Mouse (Mus musculus): ENCODE measurements around the gene Scd2.

DNA sequence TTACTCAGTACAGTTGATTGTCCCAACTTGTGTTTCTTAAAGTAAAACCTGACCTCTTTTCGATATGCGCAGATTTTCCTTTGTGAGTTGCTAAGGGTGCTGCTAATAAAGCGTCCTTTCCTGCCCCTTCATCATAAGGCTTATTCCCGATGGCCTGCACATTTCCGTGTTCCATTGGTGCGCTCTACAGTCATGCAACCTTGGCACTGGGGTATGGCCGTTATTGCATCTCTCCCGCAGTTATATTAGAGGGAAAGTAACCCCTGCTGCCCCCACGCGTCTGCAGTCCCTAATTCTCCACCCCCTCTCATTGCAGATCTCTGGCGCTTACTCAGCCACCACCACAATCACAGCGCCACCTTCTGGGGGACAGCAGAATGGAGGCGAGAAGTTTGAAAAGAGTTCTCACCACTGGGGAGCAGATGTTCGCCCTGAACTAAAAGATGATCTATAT, 1.1 kb downstream of the Scd2 start:
- TF ChIP-seq EP300 (optimal IDR thresholded peaks at IDR 0.05) (no peak), CTCF (IDR thresholded peaks at IDR 0.05; ENCODE audit: low read depth) (peak; percentile 98)
